Mouse (Mus musculus): ENCODE measurements at regions not wholly inside any gene's neighbourhood (a gene's known extent, or its start where the extent isn't known, plus 50 kb on each side); places are given as distances from the start of the nearest gene placed in this dataset.
"Not testable (repeated sequence)": the region's sequence is repeated elsewhere in the genome, so short reads cannot be mapped to it uniquely, and the experiment has no call there.

DNA sequence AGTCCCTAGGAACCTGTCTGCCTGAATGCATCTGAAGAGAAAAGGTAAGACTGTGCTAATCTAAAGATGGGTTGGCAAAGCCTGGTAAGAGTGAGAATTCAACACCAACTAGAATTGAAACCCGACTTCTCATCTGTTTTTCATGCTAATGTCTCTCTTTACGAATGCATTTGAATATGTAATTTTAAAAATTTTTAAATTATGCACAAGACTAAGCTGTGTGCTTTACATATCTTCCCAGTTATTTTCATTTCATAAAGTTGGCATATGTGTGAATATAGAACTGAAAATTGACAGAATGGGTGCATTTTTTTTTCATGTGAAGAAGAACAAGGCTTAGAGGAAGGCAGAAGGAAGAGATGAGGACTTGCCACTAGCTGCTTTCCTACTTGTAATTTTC lies 267.2 kb upstream of the Ube2e3 start:
- no peak for DNase-seq (ENCODE audit: low read depth, low spot score)

DNA sequence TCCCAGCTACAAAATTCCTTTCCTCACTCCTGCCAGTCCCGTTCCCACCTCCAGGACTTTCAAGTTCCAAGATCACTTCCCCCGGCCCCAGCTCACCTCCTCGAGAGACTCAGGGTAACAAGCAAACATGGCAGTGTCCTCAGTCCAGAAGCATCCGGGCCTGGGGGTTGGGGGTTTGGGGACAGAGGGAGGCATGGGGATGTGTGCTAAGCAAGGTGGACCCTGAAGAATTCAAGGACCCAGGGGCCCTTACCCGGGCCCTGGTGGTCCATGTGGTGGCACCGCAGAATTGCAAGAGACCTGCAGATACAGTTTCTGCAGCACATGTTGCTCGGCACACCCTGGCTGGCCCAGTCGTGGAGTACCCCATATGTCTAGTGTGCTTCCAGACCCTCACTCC lies 269.9 kb upstream of the Ube2e3 start:
- DNase-seq (ENCODE audit: low read depth, low spot score): no peak

DNA sequence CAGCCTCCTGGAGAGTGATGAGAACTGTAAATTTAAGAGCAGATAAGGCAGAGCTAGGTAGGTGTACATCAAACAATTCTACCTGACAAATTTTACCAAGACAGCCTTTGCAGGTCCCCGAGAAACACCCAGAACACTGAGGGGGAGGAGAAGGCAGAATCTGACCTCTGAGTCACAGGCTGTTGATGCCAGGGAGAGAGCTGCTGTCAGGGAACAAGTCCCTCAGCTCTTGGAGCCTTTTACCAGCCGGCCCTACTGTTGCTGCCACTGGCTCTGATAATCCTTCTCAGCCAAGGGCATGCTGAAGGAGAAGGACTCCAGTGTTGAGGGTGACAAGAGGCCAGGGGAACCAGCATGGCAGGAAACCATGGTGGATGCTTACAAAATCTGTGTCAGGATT lies 271.7 kb upstream of the Ube2e3 start:
- no peak for DNase-seq (ENCODE audit: low read depth, low spot score)

DNA sequence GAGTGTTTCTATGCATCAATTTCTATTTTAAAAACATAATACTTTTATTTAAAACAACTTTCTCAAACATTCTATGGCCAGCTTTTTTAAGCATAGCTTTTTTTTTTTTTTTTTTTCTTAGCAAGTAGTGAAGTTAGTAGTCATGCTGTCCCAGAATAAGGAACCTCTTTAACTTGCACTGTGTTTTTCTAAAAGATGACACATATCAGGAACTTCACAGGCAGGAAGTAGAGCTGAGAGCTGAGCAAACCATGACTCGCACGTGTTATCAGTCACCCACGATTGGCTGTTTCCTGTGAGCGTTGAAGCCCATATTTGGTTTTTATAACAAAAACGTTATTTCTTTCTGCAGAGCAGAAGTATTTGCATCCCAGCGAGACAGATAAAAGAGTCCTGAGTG lies 287.9 kb upstream of the Ube2e3 start:
- DNase-seq (ENCODE audit: low read depth, low spot score): no peak

DNA sequence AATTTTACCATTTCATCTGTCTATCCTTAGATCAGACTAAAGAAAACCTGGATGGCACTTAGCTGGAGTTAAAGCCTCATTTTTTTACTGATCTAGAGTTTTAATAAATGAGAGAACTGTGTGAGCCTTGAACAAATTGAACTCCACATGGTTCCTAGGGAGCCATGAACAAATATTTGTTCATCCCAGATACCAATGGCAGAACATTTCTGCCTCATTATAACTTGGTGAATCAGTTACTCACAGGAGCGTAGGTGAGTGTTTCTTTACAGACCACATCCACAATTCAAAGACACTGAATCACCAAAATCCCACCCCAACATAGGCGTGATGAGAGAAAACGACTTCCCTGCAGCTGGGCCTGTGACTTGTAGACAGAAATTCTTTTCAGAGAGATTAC lies 295.4 kb upstream of the Ube2e3 start:
- no peak for DNase-seq (ENCODE audit: low read depth, low spot score)

DNA sequence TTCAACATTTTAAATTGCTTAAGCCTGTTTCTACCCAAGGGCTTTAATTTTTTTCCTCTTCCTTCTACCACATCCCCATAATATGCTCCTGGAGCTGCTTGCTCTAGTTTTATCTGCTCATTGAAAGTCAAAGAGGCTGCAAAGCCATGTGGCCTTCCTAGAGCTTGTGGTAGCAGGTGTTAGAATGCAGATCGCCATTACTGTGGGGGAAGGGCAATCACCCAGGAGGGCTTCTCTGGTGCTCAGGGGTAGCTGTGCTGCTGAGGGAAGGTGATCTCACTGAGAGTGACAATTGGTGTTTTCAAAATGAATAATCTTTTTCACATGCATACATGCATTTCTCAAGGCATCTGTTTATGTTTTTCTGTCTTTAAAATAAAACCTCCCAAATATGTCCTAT lies 309.8 kb upstream of the Ube2e3 start:
- no peak for DNase-seq (ENCODE audit: low read depth, low spot score)

DNA sequence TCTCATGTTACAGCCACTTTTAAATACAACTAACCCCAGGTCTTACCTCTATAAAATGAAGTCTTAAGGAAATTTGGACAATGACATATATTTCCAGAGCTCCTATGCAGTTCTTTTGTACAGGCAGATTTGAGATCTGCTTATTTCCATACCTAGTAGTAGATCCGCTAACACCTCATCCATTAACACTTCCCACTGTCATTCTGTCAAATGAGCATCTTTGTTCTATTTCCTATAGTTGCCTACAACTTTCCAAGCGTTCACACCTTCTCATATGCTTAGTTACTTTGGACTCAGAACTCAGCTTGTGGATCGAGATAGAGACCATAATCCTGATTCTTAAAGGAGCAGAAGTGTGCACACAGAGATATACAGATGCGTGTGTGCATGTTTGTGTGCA lies 316.8 kb upstream of the Ube2e3 start:
- DNase-seq (ENCODE audit: low read depth, low spot score): no peak

DNA sequence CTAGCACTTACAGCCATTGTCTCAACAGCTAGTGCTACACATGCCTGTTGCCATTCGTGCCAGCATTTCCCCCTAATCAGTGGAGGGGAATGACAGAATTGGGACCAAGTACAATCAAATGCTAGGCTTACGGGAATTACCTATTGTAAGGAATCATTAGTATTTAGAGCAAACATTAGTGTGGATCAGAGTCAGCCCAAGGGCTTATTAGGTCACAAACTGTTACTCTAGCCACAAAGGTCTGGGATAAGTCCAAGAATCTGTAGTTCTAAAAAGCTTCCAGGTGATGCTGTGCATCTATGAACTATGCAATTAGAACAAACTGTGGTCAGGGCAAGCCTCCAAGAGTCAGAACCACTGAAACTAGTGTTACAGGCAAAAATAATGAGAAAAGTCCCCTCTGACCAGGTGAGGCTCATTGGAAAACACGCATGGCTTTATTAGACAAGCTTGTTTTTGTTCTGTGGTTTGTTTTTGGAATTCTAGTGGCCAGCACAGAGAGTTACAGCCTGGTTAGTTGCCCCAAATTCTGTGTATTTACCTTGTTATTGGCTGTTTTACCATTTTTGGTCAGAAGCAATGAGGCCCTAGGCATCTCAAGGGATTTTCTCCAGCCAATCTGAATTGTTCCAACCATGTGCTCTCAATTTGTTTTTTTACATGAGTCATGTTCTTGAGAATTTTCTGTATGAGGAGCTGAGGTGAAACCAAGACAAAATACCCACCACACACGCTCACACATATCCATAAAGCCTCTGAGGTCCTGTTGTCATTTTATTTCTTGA lies 319.0 kb upstream of the Ube2e3 start:
- DNase-seq (ENCODE audit: low read depth, low spot score): no peak

DNA sequence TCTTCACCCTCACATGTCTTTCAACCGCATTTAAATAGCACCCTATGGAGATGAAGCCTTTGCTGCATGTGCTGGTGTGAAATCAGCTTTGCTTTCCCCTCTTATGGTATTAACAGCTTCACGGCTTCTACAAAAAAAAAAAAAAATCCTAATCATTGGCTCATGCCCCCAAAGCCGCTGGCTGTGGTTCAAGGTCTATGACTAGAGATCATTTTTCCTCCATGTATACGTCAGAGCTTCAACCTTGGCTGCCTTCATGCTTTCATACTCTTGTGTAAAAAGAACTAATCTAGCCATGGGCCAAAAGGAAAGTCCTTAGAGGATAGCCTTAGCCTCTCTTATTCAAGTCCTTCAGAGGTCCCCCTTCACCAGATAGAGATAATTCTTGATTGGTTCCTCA lies 320.6 kb upstream of the Ube2e3 start:
- no peak for DNase-seq (ENCODE audit: low read depth, low spot score)

DNA sequence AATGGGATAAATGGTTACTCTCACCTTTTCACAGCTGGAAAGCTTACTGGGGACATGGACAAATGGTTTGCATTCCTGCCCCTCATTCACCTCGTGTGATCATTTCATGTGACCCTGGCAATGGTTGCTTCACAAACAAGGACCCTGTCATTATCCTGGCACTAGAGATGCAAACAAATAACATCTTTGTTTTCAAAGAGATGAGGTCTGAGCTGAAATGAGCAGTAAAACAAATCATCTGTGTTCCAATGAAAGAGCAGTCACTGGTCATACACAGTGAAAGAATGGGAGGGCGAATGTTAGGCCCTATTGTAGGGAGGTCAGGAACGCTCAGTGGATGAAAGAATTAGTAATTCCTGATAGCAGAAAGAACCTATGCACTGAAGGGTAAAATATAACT lies 327.5 kb upstream of the Ube2e3 start:
- DNase-seq (ENCODE audit: low read depth, low spot score): no peak

DNA sequence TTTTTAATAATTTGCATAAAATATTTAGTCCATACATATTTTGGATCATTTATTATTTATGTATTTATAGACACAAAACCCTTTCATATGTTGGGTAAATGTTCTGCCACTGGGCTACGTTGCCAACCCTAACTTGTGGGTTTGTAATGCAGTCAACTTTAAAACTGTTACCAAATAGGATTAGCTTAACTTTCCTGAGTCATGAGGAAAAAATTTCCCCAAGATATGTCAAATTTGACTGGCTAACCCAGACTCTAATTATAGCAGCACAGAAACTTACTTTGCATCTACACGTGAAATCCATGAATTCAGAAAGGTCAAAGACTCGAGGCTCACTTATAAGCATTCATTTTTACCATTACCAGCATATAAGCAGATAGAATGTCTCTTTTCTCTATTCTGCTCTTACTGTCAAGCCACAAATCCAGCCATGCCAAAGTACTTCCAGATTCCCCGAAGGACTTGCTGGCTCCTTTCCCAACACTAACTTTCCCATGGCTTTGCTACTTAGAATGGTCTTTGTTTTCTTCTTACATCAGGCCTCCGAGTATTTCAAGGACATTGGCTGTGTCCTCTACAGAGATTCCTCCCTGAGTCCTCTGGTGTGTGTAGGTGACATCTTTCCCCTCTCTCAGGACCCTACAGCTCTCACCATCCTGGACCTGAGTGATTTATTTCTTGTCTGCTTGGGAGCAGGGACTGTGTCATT lies 328.2 kb upstream of the Ube2e3 start:
- no peak for DNase-seq (ENCODE audit: low read depth, low spot score)

DNA sequence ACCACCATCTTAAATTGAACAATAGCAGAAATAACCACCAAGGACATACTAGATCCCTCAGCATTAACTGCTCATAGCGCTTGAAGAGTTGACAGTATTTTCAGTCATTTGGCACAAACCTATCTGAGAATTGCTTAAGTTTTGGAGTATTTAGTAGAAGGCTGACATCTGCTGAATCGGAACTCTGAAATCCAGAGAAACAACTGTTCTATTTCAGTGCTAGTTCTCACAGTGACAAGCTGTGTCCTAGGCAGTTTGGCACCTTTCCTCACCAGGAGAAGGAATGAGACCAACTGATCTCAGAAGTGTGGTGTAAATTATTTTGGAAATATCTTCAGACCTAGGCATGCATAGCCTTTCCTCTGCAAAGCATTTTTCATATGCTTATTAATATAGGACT lies 330.4 kb upstream of the Ube2e3 start:
- no peak for DNase-seq (ENCODE audit: low read depth, low spot score)

DNA sequence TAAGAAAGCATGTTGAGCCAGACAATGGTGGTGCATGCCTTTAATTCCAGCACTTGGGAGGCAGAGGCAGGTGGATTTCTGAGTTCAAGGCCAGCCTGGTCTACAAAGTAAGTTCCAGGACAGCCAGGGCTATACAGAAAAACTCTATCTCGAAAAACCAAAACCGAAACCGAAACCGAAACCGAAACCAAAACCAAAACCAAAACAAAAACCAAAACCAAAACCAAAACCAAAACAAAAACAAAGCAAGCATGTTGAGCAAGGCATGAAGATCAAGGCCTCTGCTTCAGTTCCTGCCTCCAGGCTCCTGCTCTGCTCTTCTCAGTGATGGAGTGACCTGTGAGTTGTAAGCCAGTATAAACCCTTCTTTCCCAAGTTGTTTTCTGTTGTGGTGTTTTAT lies 334.0 kb upstream of the Ube2e3 start:
- not testable (repeated sequence) for DNase-seq (ENCODE audit: low read depth, low spot score)

DNA sequence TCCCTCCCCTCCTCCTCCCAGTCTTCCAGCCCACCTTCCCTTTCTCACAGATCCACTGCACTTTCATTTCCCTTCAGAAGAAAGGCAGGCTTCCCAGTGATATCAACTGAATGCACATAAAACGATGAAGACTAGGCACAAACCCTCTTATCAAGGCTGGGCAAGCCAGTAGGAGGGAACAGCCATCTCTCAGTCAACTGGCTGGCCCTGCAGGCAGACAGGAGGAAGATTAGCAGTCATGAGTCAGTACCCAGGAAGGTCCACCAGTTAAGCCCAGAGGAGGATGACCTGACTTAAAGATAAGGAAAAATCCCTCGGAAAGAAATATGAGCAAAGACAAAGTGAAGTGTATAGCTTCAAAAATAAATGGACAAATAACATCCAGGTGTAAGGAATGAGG lies 337.4 kb upstream of the Ube2e3 start:
- no peak for DNase-seq (ENCODE audit: low read depth, low spot score)

DNA sequence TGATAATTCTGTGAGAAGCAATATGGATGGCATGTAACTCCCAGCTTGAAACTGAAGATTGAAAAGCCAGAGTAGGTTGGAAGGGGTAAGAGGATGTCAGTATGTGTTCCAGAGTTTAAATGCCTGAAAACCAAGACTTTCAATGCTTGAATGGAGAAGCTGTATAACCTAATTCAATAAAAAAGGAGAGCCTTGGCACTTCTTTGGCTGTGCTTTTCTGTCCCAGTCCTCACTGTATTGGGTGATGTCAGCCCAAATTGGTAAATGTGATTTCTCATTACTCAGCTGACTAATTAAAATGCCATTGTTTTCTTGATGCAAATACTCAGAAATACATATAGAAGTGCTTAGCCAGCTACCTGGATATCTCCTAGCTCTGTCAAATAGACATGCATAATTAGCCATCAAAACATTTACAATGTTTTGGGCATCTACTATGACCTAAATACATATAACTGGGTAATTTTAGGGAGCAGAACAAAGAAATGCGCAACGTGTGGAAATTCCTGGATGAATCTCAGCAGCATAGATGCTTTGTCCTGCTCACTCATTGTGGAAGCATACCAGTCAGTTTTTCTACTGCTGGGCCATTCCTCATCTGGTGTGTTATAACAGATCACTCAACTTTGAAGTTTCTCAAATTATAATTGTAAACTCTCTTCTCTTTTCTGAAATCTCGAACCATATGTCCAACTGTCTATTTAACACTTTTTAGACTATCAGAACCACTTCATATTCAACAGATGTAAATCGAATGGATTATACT lies 347.5 kb upstream of the Ube2e3 start:
- no peak for DNase-seq (ENCODE audit: low read depth, low spot score)

DNA sequence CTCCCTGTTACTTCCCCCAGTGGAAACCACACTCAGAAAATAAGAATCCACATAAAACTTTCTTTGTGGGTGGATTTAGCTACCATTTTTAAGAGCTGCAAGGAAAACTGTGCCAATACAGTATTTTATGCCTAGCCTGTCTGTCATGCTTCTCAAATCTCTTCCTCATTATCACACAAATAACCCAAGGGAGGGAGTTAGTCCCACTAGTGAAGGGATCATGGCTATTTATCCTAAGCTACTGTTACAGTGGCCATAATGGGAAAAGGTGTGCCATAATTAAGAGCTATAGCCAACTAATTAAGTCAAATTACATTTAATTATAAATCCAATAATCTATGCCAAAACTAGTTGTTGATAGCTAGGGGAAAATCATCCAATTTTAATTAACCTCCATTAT lies 374.8 kb upstream of the Ube2e3 start:
- DNase-seq (ENCODE audit: low read depth, low spot score): no peak

DNA sequence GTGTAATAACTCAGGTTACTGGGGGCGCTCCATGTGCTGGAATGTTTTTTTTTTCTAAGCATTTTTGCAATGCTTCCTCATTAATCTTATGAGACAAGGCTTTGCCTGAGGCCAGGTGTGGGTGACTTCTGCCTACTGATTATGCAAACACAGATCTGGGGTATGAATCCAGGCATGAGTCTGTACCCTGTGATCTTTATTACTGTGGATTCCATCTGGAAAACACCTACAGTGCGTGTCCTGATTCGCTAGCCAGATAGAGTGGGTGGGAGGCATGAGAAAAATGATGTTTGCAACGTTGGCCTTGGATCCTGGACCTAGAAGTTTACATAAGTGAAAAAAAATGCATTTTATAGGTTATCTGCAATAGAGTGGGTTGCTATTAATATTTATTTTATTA lies 387.9 kb upstream of the Ube2e3 start:
- DNase-seq (ENCODE audit: low read depth, low spot score): no peak

DNA sequence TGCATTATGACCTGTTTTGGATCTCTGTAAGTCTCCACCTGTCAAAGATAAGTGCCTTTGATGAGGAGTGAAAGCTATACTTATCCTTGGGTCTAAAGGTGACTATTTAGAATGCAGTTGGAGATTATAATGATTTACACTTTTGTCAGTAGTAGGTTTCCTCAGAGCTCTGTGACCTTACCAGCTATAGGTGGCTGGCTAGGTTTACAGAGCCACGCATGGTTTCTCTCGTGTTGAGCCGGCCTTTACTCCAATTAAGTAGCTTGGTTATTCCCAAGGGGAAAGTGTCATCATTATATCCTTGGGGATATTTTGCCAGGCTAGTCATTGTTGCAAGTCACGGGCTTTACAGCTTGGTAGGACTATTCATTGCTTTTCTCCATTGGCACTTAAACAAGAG lies 408.5 kb upstream of the Ube2e3 start:
- DNase-seq (ENCODE audit: low read depth, low spot score): no peak

DNA sequence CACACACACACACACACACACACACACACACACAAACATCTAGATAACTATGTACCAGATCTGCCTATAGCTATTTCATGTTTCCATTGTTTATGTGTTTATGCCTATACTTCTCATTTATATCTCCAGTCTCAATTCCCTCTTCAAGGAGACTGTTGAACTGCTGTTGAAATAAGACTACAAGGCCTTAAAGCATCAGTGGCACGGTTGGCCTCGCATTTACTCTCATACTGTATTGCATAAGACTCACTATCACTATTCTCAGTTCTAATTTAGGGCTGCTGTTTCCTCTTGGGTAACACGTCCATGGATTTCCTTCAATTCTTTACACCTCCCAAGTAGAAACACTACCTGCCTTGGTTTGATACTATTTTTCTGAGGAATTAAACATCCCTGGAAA lies 414.5 kb upstream of the Ube2e3 start:
- no peak for DNase-seq (ENCODE audit: low read depth, low spot score)

DNA sequence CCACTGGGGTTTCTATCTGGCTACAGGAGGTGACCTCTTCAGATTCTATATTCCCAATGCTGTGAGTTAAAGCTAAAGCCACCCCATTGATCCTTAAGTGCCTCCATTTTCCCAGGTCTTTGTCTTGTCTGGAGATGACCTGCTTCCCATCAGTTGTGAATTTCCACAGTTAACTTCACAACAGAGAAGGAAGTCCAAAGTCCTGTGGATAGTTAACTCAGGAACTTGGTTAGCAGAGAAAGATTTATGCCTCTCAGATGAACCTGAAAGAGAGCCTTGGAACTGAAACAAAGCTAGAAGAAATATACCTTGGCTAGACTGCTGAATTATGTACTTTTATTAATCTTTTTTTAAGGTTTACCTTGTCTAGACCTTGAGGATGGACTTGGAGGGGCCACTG lies 431.1 kb upstream of the Ube2e3 start:
- no peak for DNase-seq (ENCODE audit: low read depth, low spot score)

DNA sequence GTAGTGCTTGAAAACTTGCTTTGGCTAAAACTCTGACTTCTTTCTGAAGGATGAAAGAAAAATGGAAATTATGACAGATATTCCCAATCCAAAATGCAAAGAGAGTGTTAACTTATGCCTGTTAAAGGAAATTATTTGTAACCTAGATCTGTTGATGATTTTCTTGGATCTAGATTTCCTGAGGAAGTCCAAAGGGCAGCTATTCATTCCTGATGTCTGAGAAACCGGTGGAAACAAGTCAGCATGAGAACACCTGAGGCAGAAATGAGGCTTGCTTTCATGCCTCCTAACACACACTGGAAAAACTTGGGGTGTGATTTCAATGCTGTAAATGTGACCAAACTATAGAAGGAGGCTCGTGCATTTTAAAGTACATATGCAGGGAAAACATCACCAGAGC lies 432.9 kb upstream of the Ube2e3 start:
- no peak for DNase-seq (ENCODE audit: low read depth, low spot score)

DNA sequence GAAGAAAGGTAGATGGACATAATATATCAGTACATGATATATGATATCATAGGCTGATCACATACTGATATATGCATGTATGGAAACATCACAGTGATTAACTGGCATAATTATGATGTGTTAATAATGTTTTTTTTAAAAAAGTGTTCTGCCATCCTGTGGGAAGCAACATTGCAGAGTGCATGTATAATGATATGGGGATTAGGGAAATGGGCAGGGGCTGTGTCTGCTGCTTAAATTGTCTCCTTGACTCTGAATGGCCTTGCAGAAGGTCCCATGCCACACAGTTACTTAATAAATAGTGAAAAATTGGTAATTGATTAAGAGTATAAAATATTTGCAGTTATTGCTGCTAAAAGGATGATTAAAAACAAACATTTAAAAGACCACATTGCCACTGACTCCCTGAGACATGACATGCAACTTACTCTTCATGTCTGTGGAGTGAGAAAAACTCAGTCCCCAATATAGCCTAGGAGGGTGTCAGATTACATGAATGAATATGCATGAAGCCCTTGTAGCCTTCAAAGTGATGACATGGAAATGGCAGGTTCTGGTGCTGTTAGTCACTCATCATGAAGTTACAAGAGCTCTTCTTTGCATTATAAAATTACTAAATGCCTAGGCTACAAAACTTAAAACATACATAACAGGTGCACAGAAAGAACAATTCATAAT lies 440.1 kb upstream of the Ube2e3 start:
- DNase-seq (ENCODE audit: low read depth, low spot score): no peak

Data from retina, postnatal 7 days (tissue).